Mouse (Mus musculus): ENCODE data around the gene Hapln2. TPM values are rescaled to one million over a fixed set of nuclear protein-coding genes. Genes with fewer than 3 reads are reported as not detected.

Hapln2 gene
- polyA plus RNA-seq, 1 experiment from 2014 or later, result 0.41 TPM

DNA sequence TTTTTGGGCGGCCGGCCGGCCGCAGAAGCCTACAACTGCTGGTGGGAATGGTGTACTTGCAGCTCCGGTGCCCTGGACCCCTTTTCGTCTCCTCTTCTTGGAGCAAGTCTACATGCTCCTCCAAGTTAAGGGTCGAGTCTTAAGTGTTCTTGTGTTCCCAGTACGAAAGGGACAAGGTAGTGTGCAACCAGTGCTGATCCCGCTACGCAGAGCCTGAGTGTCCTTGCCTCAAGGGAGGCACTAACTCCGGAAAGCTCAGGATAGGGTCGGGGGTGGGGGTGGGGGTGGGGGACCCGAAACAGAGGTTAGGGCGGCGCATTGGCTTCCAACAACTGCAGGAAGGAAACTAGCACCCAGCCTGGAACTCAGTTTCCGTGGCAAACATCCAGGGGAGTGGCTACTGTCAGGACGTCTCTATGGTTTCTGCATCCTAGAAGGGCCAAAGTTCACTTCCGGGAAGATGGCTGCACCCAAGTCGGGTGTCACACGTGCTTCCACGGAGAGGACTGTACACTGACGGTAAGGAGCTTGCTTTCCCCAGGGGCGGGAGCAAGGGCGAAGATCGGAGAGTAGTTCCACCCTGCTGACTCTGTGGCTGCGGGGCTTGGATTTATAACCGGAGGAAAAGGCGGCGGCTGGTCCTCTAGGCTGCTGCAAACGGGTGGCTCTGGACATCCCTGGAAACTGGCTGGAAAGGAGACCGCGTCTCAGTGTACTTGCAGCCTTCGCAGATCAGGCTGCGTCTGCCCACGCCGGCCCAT, 15.5 kb upstream of the Hapln2 start, which contains the start of gene Gpatch4:
Gene Gpatch4, plus strand, starts transcription at position 448 of the 761 bp plus-strand sequence.
- H3K36me3 ChIP-seq (replicated peaks; ENCODE audit: control insufficient read depth, insufficient read depth), result no peaks in the 10 kb centered on the region
- no peaks in the 10 kb centered on the region for H3K9me3 ChIP-seq (ENCODE audit: control insufficient read depth, low read length)
- DNase-seq (ENCODE audit: low spot score) (peak; percentile 99), ATAC-seq (ENCODE audit: low FRiP score) (peak; percentile 78)
- 9% methylated on average over 36 of the region's 36 CpGs for WGBS
- H3K27me3 ChIP-seq (ENCODE audit: control insufficient read depth, insufficient read depth, low read length), result peaks cover 13% of the 10 kb centered on the region; the same call in 1 of the 2 replicates
- H3K4me1 ChIP-seq (replicated peaks; ENCODE audit: control insufficient read depth, insufficient read depth, low read length), result peaks cover 9% of the 10 kb centered on the region
- peak within 1 kb of the TSS; percentile 53 for H3K27ac ChIP-seq
- peak within 1 kb of the TSS; percentile 74 for H3K4me3 ChIP-seq (replicated peaks; ENCODE audit: low read length)
- H3K4me2 ChIP-seq (replicated peaks), result peak within 1 kb of the TSS; percentile 51
- peak within 1 kb of the TSS; percentile 65 for H3K9ac ChIP-seq

DNA sequence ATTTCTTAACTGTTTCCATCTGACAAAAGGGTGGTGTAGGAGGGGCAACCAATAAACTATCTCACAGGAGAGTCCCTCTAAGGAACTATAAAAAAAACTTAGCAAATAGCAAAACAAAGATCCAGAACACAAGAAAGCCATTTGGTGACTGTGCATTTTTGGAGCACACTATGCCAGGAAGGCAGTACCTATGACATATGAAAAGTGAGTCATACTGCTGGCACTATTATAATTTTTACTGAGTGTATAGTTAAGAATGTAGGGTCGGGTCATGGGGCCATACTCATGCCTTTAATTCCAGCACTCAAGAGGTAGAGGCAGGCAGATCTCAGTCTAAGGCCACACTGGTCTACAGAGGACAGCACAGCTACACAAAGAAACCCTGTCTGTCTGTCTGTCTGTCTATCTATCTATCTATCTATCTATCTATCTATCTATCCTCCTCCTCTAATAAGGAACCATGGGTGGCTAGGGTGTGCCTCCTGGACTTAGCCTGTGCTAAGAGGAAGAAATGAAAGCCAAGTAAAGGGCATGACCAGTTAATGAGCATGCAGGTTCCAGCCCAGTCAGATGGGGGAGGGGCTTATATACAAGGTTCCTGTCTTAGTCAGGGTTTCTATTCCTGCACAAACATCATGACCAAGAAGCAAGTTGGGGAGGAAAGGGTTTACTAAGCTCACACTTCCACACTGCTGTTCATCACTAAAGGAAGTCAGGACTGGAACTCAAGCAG, 8.3 kb upstream of the Hapln2 start:
- ATAC-seq (ENCODE audit: low FRiP score) (no peak), DNase-seq (ENCODE audit: low spot score) (no peak)
- Histone ChIP-seq H3K27me3 (ENCODE audit: control insufficient read depth, insufficient read depth, low read length) (peaks cover 12% of the 10 kb centered on the region; the same call in 1 of the 2 replicates), H3K4me3 (replicated peaks; ENCODE audit: low read length) (no peak overlapping the region), H3K4me1 (replicated peaks; ENCODE audit: control insufficient read depth, insufficient read depth, low read length) (no peaks in the 10 kb centered on the region), H3K27ac (no peak overlapping the region), H3K9ac (no peak overlapping the region), H3K4me2 (replicated peaks) (no peak overlapping the region), H3K36me3 (replicated peaks; ENCODE audit: control insufficient read depth, insufficient read depth) (no peaks in the 10 kb centered on the region), H3K9me3 (ENCODE audit: control insufficient read depth, low read length) (no peaks in the 10 kb centered on the region)
- 65% methylated on average over 1 of the region's 1 CpGs for WGBS

DNA sequence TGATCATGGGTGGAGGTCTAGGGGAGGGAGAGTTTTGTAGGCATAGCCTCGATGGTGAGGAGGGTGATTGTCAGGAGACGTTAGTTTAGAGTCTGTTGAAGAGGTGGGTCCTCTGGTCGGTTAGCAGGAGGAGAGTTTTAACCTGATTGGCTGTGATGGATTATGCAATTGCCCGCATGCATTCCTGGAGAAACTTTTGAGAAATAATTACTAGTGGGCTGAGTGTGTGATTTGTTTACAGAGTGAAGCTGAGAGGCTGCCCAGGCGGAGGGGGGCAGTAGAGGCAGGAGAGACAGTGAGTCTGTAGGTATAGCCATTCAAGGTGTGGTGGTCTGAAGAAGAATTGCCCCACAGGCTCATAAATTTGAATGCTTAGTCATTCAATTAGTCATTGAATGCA, 6.1 kb upstream of the Hapln2 start:
- Histone ChIP-seq H3K4me1 (replicated peaks; ENCODE audit: control insufficient read depth, insufficient read depth, low read length) (no peaks in the 10 kb centered on the region), H3K27ac (no peak overlapping the region), H3K4me2 (replicated peaks) (no peak overlapping the region), H3K9me3 (ENCODE audit: control insufficient read depth, low read length) (no peaks in the 10 kb centered on the region), H3K27me3 (ENCODE audit: control insufficient read depth, insufficient read depth, low read length) (0 out of 2 replicates have a peak, but pooled peaks cover 10% of the 10 kb centered on the region), H3K36me3 (replicated peaks; ENCODE audit: control insufficient read depth, insufficient read depth) (no peaks in the 10 kb centered on the region), H3K4me3 (replicated peaks; ENCODE audit: low read length) (no peak overlapping the region), H3K9ac (no peak overlapping the region)
- 77% methylated on average over 5 of the region's 5 CpGs for WGBS
- ATAC-seq (ENCODE audit: low FRiP score), result no peak
- no peak for DNase-seq (ENCODE audit: low spot score)

DNA sequence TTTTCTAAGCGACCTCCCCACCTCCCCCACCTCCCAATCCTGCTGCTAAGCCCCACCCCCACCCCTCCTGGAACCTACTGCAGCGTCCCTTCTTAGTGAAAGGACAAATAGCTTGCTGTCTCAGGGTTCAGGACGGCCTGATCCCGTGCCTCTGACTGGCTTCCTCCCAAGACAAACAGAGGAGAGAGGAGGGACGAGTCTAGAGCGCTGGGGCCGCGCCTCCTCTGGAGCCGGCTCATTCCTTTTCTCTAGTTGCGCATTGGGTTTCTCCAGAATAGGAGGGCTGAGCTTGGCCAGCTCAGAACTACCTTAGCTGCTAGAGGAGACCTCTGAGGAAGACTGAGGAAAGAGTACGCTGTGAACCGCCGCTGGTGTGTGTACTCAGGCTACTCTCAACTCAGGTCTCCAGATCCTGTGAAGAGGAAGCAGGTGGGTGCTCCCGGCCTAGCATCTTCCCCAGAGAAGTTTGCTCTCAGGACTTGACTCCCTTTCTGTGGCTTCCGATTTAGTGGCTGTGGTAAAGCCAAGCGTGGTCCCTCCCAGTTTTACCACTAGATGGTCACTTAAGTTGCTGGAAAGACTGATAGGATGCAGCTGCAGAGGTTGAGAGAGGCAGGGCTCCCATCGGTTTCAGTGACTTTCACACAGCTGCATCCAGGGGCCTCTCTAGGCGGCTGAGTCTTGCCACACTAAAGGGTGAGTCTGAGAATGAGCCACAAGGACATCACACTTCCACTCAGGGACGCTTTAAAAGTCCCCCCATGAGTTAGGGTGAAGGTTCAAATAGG, 3.4 kb upstream of the Hapln2 start:
- H3K27me3 ChIP-seq (ENCODE audit: control insufficient read depth, insufficient read depth, low read length), result peaks cover 17% of the 10 kb centered on the region
- no peaks in the 10 kb centered on the region for H3K9me3 ChIP-seq (ENCODE audit: control insufficient read depth, low read length)
- ATAC-seq (ENCODE audit: low FRiP score), result no peak

DNA sequence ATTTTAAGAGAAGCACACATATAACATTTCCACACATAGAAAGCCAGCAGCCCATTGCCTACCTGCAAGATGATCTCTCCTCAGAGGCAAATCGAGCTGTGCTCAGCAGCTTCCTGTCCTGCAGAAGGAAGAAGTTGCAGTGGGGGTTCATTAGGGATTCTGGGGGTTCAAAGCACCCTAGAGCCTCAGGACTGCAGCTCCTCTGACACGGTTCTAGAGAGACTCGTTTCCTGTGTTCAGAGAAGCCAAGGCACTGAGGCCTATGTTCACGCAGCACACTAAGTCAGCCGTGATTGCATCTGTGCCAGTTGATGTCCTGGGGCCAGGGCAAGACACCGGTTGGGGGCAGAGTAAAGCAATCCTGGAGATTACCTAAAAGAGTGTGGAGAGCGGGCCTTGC, 560 bp downstream of the Hapln2 start:
- no peak overlapping the region for H3K4me2 ChIP-seq (replicated peaks)
- peaks cover 57% of the 10 kb centered on the region for H3K27me3 ChIP-seq (ENCODE audit: control insufficient read depth, insufficient read depth, low read length)
- H3K9ac ChIP-seq, result no peak overlapping the region
- WGBS, result 66% methylated on average over 7 of the region's 7 CpGs
- peaks cover 18% of the 10 kb centered on the region for H3K4me1 ChIP-seq (replicated peaks; ENCODE audit: control insufficient read depth, insufficient read depth, low read length)
- no peaks in the 10 kb centered on the region for H3K36me3 ChIP-seq (replicated peaks; ENCODE audit: control insufficient read depth, insufficient read depth)
- no peaks in the 10 kb centered on the region for H3K9me3 ChIP-seq (ENCODE audit: control insufficient read depth, low read length)
- no peak overlapping the region for H3K4me3 ChIP-seq (replicated peaks; ENCODE audit: low read length)
- no peak for ATAC-seq (ENCODE audit: low FRiP score)
- DNase-seq (ENCODE audit: low spot score), result no peak
- H3K27ac ChIP-seq, result no peak overlapping the region

More for the DNA sequence above, 3.4 kb upstream of the Hapln2 start:
- no peak overlapping the region for H3K4me2 ChIP-seq (replicated peaks)
- H3K36me3 ChIP-seq (replicated peaks; ENCODE audit: control insufficient read depth, insufficient read depth), result no peaks in the 10 kb centered on the region
- H3K4me3 ChIP-seq (replicated peaks; ENCODE audit: low read length), result no peak overlapping the region
- H3K9ac ChIP-seq, result no peak overlapping the region
- no peak overlapping the region for H3K27ac ChIP-seq
- H3K4me1 ChIP-seq (replicated peaks; ENCODE audit: control insufficient read depth, insufficient read depth, low read length), result no peaks in the 10 kb centered on the region
- no peak for DNase-seq (ENCODE audit: low spot score)
- 22% methylated on average over 19 of the region's 19 CpGs for WGBS

DNA sequence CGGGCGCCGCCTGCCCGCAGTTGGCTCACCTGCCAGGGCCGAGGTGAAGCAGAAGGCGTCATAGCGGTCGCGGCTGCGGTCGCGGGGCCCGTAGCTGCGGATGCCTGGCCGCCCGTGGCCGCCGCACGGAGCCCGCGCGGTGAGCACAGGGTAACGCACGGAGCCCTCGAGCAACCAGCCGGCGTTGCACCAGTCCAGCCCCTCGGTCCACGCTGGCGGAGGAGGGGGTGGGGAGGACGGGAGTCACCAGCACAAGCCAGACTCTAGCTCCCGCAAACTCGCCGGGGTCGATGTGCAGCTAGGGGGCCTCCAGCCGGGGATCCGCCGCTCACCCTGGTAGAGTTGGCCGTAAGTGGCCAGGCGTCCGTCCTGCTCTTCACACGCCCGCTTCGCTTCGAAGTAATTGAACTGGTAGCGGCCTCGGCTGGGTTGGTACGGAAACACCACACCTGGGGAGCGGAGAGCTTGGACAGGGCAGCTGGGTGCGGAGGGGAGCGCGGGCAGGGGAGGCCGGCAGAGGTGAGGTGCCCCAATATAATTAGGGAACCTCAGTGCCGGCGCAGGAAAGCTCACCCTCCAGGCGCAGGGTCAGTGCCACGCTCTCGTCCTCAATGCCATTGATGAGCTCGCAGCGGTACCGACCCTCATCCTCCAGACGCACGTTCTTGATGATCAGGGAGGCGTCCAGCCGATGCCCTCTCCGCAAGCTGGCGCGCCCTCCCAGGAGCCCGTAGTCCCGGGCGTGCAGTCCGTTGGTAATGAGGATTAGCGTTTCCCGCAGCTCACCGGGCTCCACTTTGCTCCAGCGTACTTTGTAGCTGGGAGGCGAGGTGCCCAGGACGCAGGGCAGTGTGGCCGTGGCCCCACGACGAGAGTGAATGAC, 4.0 kb downstream of the Hapln2 start:
- no peak overlapping the region for H3K27ac ChIP-seq
- H3K36me3 ChIP-seq (replicated peaks; ENCODE audit: control insufficient read depth, insufficient read depth), result no peaks in the 10 kb centered on the region
- peak overlapping the region; percentile 56 for H3K4me3 ChIP-seq (replicated peaks; ENCODE audit: low read length)
- 1% methylated on average over 80 of the region's 81 CpGs for WGBS
- H3K9ac ChIP-seq, result peak overlapping the region; percentile 52
- peak overlapping the region; percentile 96 for H3K4me2 ChIP-seq (replicated peaks)
- peaks cover 68% of the 10 kb centered on the region for H3K27me3 ChIP-seq (ENCODE audit: control insufficient read depth, insufficient read depth, low read length)
- ATAC-seq (ENCODE audit: low FRiP score) (peak; percentile 75), DNase-seq (ENCODE audit: low spot score) (no peak)
- H3K9me3 ChIP-seq (ENCODE audit: control insufficient read depth, low read length), result no peaks in the 10 kb centered on the region
- peaks cover 18% of the 10 kb centered on the region for H3K4me1 ChIP-seq (replicated peaks; ENCODE audit: control insufficient read depth, insufficient read depth, low read length)

DNA sequence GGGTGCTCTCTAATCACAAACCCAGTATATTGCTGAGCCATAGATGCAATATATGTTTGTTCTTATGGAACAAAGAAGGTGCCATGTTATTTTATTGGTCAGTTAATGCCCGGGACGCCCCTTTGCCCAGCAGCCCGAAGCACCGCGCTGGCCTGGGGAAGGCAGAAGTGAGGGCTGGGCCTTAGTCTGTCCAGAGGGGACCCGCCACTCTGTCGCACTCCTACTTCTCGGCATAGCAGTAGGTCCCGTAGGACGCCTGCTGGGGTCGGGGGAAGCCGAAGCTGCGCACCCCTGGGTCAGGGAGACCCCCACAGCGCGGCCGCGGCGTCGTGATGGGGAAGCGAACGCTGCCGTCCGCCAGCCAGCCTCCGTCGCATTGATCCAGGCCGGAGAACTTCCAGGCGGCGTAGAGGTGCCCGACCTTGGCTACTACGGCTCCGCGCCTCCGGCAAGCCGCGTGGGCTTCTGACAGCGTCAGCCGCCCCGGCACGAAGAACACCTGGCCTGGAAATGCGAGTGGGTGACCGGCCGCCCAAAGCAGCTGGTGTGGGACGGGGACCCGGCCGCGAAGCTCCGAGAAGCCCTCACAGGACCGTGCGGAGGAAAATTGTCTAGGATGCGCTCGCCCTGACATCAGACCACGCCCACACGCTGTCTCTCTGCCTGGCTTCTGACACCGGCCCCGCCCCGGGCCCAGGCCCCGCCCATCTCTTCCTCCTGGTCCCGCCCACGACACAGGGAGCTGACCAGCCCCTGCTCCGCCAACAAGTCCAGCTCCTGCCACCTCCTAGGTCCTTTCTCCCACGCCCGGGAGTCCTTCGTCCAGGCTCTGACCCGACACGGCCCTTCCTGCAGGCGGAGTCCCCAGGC, 4.8 kb downstream of the Hapln2 start:
- H3K9me3 ChIP-seq (ENCODE audit: control insufficient read depth, low read length), result no peaks in the 10 kb centered on the region
- H3K4me2 ChIP-seq (replicated peaks), result peak overlapping the region; percentile 96
- H3K9ac ChIP-seq, result peak overlapping the region; percentile 52
- peaks cover 68% of the 10 kb centered on the region for H3K27me3 ChIP-seq (ENCODE audit: control insufficient read depth, insufficient read depth, low read length)
- H3K4me1 ChIP-seq (replicated peaks; ENCODE audit: control insufficient read depth, insufficient read depth, low read length), result peaks cover 18% of the 10 kb centered on the region
- no peak overlapping the region for H3K27ac ChIP-seq
- H3K4me3 ChIP-seq (replicated peaks; ENCODE audit: low read length), result peak overlapping the region; percentile 56
- peak; percentile 69 for DNase-seq (ENCODE audit: low spot score)
- WGBS, result 1% methylated on average over 57 of the region's 66 CpGs
- H3K36me3 ChIP-seq (replicated peaks; ENCODE audit: control insufficient read depth, insufficient read depth), result no peaks in the 10 kb centered on the region
- ATAC-seq (ENCODE audit: low FRiP score), result peak; percentile 89
